In the genomic region with DNA sequence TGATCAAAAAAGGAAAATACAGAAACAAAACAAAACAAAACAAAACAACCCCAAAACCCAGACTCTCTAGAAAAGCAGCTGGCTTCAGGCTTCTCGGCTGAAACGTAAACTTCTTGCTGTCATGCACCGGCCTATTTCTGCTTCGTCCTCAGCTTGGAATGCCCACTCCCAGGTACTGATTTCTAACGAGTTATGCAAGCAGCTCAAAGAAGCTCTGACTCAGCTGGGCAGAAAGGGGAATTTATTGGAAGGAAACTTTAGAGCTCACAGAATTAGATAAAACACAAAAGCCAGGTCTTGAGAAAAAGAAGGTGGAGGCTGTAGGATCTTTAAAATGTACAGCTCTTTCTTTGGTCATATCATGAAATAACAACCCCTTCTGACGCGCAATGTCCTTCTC, we compare ENCODE assay signal across 21 mouse cellular contexts.
DNase-seq lines count a peak whose midpoint lies in the region; ATAC-seq lines count a peak whose summit lies in the region.
"Had no signal": no experiment of that assay in that cellular context is flagged by ENCODE, and none has a peak within 500 bp of the region (broad histone marks: within the 10 kb centered on the region; RNA-seq: fewer than 3 reads in every experiment).

No protein-coding gene starts in this region.

- ATAC-seq in frontal cortex, adult (ENCODE audit: low TSS enrichment) = 0 out of 2 replicates have a peak, but pooled peaks have one; percentile 52
- ATAC-seq: hindbrain, postnatal 0 days; inflammation-experienced regulatory T-cells, adult 6 months; intestine, embryonic 16.5 days had no signal

- DNase-seq in frontal cortex, postnatal 25 days (ENCODE audit: low spot score in 2 of 2) = no peak
- peak; percentile 17 for DNase-seq in urinary bladder, postnatal 14 days (ENCODE audit: low spot score)
- no peak for DNase-seq in urinary bladder, postnatal 25 days (ENCODE audit: low spot score)
- DNase-seq in Muller cell, postnatal 12 days (ENCODE audit: inconsistent ontology term) = peak; percentile 11
- no peak for DNase-seq in cerebellum, adult 9-11 months
- no peak for DNase-seq in embryo, embryonic 11 days
- DNase-seq: adrenal gland, postnatal 10 days; adrenal gland, postnatal 36 days; B cell, adult 2 months; cerebellum, adult 18-20 months; cerebellum, adult 9-10 months; cerebellum, postnatal 25 days; gastrocnemius, adult 2 months; gastrocnemius, postnatal 14 days; heart, adult 18-20 months; heart, postnatal 14 days; heart, postnatal 4 days had no signal

Comparison
In these comparisons a context has a peak if more than half of its experiments do, and no peak if none do; other contexts are left out.
1. DNase-seq: peak in urinary bladder, postnatal 14 days (single experiment) and Muller cell, postnatal 12 days (single experiment); none in frontal cortex, postnatal 25 days (0 of 2), urinary bladder, postnatal 25 days (single experiment), cerebellum, adult 9-11 months (single experiment) and embryo, embryonic 11 days (single experiment).